Mouse (Mus musculus): ENCODE results near the gene Gm44511. TPM values are rescaled to one million over a fixed set of nuclear protein-coding genes. Genes with fewer than 3 reads are reported as not detected.
"Not testable (repeated sequence)": the region's sequence is repeated elsewhere in the genome, so short reads cannot be mapped to it uniquely, and the experiment has no call there.

Gene Gm44511
- total RNA-seq, 1 experiment = not detected

DNA sequence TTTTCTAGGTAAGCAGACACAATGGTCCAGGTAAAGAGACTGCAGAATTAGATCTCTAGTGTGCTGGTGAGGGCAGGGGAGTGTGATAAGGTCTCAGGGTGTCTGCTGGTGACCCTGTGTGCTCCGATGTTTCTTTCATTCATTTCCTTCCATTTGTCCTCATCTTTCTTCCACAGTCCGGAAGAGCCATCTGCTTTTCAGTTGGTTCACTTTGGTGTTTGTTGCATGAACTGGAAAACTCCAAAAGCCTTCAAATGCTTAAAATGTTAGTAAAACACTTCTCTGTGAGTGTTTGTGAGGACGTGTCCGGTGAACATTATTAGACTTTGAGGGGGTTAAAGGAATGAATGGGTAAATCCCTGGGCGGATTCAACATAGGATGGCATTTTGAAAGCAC, 65.0 kb downstream of the Gm44511 start:
- in situ Hi-C loops (cut with MboI; ENCODE audit: low sequenced_read_pairs in 2 of 2, unreplicated experiment in 2 of 2) = loop anchor here in 1 of 2 experiments (5.0 kb wide), 1 partner anchor 36 kb away; no protein-coding TSS in a partner anchor
- no peak for DNase-seq (ENCODE audit: low read depth, low spot score)
- H3K9ac ChIP-seq (ENCODE audit: insufficient read depth, low read depth, low read length, poor library complexity, severe bottlenecking) = 0 out of 2 replicates have a peak overlapping the region, but pooled peaks have one; percentile 79
- no peak overlapping the region for H3K27ac ChIP-seq (ENCODE audit: insufficient read depth, low read depth, low read length, poor library complexity, severe bottlenecking)
- no peaks in the 10 kb centered on the region for H3K36me3 ChIP-seq (ENCODE audit: control insufficient read depth, insufficient read depth, low read length, poor library complexity, severe bottlenecking)
- H3K4me1 ChIP-seq (ENCODE audit: control insufficient read depth in 2 of 2, insufficient read depth in 2 of 2, low read length in 2 of 2, poor library complexity in 1 of 2) = no peaks in the 10 kb centered on the region
- H3K4me3 ChIP-seq (ENCODE audit: insufficient read depth in 1 of 2, low read depth in 1 of 2, low read length in 2 of 2, poor library complexity in 1 of 2, severe bottlenecking in 1 of 2) = peak overlapping the region; percentile 77 to 87
- TF ChIP-seq ZNF384 (IDR thresholded peaks at IDR 0.05; ENCODE audit: low read depth, low read length) = no peak
- no peak for TF ChIP-seq HCFC1 (IDR thresholded peaks at IDR 0.05; ENCODE audit: borderline replicate concordance, insufficient read depth, low read length)
- no peak for TF ChIP-seq CHD2 (IDR thresholded peaks at IDR 0.05; ENCODE audit: low read depth, low read length)
- 0 out of 2 replicates have a peak, but pooled peaks cover 2% of the 10 kb centered on the region for H3K9me3 ChIP-seq (ENCODE audit: control insufficient read depth, insufficient read depth, low read depth, low read length)

DNA sequence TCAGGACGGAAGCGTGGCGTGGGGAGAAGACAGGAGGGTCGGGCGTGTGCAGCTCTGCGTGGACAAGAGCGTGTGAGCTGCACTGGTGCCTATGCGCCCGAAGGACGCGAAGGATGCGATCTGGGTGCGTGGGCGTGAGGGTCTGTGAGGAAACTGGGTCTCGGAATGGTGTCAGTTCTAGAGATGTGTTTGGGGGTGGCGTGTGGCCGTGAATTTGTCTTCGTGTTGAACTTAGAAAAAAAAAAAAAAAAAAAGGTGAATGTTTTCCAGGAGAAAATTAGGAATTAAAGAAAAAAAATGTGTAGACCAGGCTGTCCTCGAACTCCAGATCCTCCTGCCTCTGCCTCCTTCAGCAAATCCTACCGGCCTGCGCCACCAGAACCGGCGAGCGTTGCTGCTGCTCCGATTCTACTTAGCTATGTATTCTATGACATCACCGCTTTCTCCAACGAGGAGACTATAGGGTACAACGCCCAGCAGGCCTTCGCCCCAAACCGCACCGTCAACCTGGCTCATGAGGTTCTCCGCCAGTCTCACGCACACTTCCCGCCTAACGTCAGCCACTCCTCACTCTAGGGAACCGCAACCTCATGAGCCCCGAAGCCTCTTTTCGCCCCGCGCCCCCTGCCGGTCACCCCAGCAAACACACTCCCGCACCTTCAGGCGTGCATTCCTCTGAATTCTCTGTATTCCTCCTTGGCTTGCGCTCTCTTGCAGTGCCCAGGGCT, 65.5 kb downstream of the Gm44511 start:
- Histone ChIP-seq H3K27ac (ENCODE audit: insufficient read depth, low read depth, low read length, poor library complexity, severe bottlenecking) (peak overlapping the region; percentile 54; the same call in 1 of the 2 replicates), H3K9ac (ENCODE audit: insufficient read depth, low read depth, low read length, poor library complexity, severe bottlenecking) (peak overlapping the region; percentile 81), H3K4me3 (ENCODE audit: insufficient read depth in 1 of 2, low read depth in 1 of 2, low read length in 2 of 2, poor library complexity in 1 of 2, severe bottlenecking in 1 of 2) (peak overlapping the region; percentile 77 to 87)
- DNase-seq (ENCODE audit: low read depth, low spot score) = peak; percentile 56
- not testable (repeated sequence) for H3K9me3 ChIP-seq (ENCODE audit: control insufficient read depth, insufficient read depth, low read depth, low read length); H3K36me3 ChIP-seq (ENCODE audit: control insufficient read depth, insufficient read depth, low read length, poor library complexity, severe bottlenecking); H3K4me1 ChIP-seq (ENCODE audit: control insufficient read depth in 2 of 2, insufficient read depth in 2 of 2, low read length in 2 of 2, poor library complexity in 1 of 2)
- in situ Hi-C loops (cut with MboI; ENCODE audit: low sequenced_read_pairs in 2 of 2, unreplicated experiment in 2 of 2) = loop anchor here in 1 of 2 experiments (5.0 kb wide), 1 partner anchor 37 kb away; no protein-coding TSS in a partner anchor
- TF ChIP-seq MAFK (IDR thresholded peaks at IDR 0.05; ENCODE audit: insufficient read depth, low read depth, low read length) = peak; percentile 71
- TF ChIP-seq ZNF384 (IDR thresholded peaks at IDR 0.05; ENCODE audit: low read depth, low read length) = peak; percentile 83

DNA sequence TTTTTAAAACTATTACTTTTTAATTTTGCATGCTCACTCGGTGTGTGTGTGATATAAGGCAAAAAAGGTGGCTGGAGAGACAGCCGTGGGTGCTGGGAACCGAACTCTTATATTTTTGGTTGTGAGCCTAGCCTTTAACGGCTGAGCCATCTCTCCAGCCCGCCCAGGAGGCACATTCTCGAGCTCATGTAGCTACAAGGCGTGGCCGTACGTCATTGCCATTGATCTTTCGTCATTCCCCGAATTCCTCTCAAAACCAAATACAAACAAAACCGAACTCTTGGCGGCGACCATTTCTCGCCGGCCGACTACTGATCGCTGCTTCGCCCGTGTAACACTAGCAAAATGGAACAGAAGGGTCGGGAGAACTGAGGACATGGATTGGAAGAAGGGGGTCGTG, 66.1 kb downstream of the Gm44511 start:
- Histone ChIP-seq H3K4me3 (ENCODE audit: insufficient read depth in 1 of 2, low read depth in 1 of 2, low read length in 2 of 2, poor library complexity in 1 of 2, severe bottlenecking in 1 of 2) (peak overlapping the region; percentile 77 to 86), H3K9ac (ENCODE audit: insufficient read depth, low read depth, low read length, poor library complexity, severe bottlenecking) (peak overlapping the region; percentile 81), H3K27ac (ENCODE audit: insufficient read depth, low read depth, low read length, poor library complexity, severe bottlenecking) (peak overlapping the region; percentile 54; the same call in 1 of the 2 replicates)
- not testable (repeated sequence) for H3K4me1 ChIP-seq (ENCODE audit: control insufficient read depth in 2 of 2, insufficient read depth in 2 of 2, low read length in 2 of 2, poor library complexity in 1 of 2); H3K36me3 ChIP-seq (ENCODE audit: control insufficient read depth, insufficient read depth, low read length, poor library complexity, severe bottlenecking); H3K9me3 ChIP-seq (ENCODE audit: control insufficient read depth, insufficient read depth, low read depth, low read length)
- peak; percentile 85 for DNase-seq (ENCODE audit: low read depth, low spot score)
- peak; percentile 83 for TF ChIP-seq MAFK (IDR thresholded peaks at IDR 0.05; ENCODE audit: insufficient read depth, low read depth, low read length)
- in situ Hi-C loops (cut with MboI; ENCODE audit: low sequenced_read_pairs in 2 of 2, unreplicated experiment in 2 of 2) = loop anchor here in 1 of 2 experiments (5.0 kb wide), 1 partner anchor 37 kb away; no protein-coding TSS in a partner anchor

DNA sequence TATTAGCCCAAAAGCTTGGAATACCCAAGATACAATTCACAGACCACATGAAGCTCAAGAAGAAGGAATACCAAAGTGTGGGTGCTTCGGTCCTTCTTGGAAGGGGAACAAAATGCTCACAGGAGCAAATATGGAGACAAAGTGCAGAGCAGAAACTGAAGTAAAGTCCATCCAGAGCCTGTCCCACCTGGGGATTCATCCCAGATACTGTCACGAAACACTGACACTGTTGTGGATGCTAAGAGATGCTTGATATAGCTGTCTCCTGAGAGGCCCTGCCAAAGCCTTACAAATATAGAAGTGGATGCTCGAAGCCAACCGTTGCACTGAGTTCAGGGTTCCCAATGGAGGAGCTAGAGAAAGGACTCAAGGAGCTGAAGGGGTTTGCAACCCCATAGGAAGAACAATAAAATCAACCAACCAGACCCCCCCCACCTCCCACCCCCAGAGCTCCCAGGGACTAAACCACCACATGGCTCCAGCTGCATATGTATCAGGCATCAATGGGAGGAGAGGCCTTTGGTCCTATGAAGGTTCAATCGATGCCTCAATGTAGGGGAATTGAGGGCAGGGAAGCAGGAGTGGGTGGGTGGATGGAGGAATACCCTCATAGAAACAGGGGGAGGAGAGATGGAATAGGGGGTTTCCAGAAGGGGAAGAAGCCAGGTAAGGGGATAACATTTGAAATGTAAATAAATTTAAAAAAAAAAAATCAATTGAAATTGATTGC, 66.7 kb downstream of the Gm44511 start:
- H3K9ac ChIP-seq (ENCODE audit: insufficient read depth, low read depth, low read length, poor library complexity, severe bottlenecking) = no peak overlapping the region
- peak overlapping the region in 1 of 2 experiments; percentile 77; a peak in 2 of 4 replicates for H3K4me3 ChIP-seq (ENCODE audit: insufficient read depth in 1 of 2, low read depth in 1 of 2, low read length in 2 of 2, poor library complexity in 1 of 2, severe bottlenecking in 1 of 2)
- no peaks in the 10 kb centered on the region for H3K4me1 ChIP-seq (ENCODE audit: control insufficient read depth in 2 of 2, insufficient read depth in 2 of 2, low read length in 2 of 2, poor library complexity in 1 of 2)
- in situ Hi-C loops (cut with MboI; ENCODE audit: low sequenced_read_pairs in 2 of 2, unreplicated experiment in 2 of 2) = no loop called here
- no peaks in the 10 kb centered on the region for H3K36me3 ChIP-seq (ENCODE audit: control insufficient read depth, insufficient read depth, low read length, poor library complexity, severe bottlenecking)
- TF ChIP-seq ZC3H11A (IDR thresholded peaks at IDR 0.05; ENCODE audit: borderline replicate concordance, low read depth, low read length) (no peak), HCFC1 (IDR thresholded peaks at IDR 0.05; ENCODE audit: borderline replicate concordance, insufficient read depth, low read length) (no peak), ZNF384 (IDR thresholded peaks at IDR 0.05; ENCODE audit: low read depth, low read length) (no peak), MAFK (IDR thresholded peaks at IDR 0.05; ENCODE audit: insufficient read depth, low read depth, low read length) (no peak), CHD2 (IDR thresholded peaks at IDR 0.05; ENCODE audit: low read depth, low read length) (no peak)
- no peak for DNase-seq (ENCODE audit: low read depth, low spot score)
- H3K9me3 ChIP-seq (ENCODE audit: control insufficient read depth, insufficient read depth, low read depth, low read length) = 0 out of 2 replicates have a peak, but pooled peaks cover 2% of the 10 kb centered on the region
- H3K27ac ChIP-seq (ENCODE audit: insufficient read depth, low read depth, low read length, poor library complexity, severe bottlenecking) = no peak overlapping the region

DNA sequence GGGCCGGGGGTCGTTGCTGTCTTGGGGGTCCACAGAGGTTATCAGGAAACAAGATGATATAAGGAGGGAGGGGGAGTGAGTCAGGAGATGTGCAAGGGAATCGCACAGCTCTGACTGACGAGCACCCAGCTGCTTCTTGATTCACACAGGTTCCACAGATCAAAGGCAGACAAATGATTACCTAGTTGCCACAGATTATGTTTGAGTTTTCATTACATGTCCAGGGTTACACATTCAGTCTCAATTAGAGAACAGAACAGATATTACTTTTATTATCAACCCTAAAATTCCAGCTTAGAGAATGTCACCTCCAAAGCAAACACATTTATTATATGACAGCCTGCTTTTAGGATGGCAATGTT, 70.7 kb downstream of the Gm44511 start:
- in situ Hi-C loops (cut with MboI; ENCODE audit: low sequenced_read_pairs in 2 of 2, unreplicated experiment in 2 of 2); H3K9ac ChIP-seq (ENCODE audit: insufficient read depth, low read depth, low read length, poor library complexity, severe bottlenecking): not testable (repeated sequence)

DNA sequence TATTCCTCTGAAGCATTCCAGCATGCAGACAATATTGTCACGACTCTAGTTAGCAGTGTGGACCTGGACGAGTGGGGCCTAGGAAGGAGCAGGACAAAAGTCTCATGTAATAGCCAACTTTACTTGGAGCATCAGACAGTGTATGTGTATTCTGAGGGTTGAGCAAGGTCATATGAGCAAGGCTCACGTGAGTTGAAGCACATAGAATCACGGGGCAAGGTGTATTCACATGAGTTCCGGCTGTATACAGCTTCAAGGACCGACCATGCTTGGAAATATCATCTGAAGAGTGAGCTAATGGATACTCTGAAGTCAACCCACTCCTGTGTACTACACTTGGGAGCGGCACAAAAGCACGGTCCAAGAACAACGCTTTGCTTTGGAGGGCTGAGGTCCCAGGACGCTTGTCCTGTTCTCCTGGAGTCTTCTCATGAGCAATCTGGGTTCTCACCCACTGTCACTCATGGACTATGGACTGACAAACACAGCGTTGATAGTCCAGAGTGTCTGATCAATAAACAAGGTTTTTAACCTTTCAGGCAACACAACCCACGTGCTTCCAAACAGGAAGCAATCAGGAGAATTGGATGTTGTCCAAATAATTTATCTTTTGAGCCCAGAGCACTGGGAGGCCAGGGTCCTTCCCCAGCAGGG, 71.2 kb downstream of the Gm44511 start:
- H3K9me3 ChIP-seq (ENCODE audit: control insufficient read depth, insufficient read depth, low read depth, low read length); H3K4me1 ChIP-seq (ENCODE audit: control insufficient read depth in 2 of 2, insufficient read depth in 2 of 2, low read length in 2 of 2, poor library complexity in 1 of 2); H3K9ac ChIP-seq (ENCODE audit: insufficient read depth, low read depth, low read length, poor library complexity, severe bottlenecking); H3K36me3 ChIP-seq (ENCODE audit: control insufficient read depth, insufficient read depth, low read length, poor library complexity, severe bottlenecking); DNase-seq (ENCODE audit: low read depth, low spot score); in situ Hi-C loops (cut with MboI; ENCODE audit: low sequenced_read_pairs in 2 of 2, unreplicated experiment in 2 of 2); H3K4me3 ChIP-seq (ENCODE audit: insufficient read depth in 1 of 2, low read depth in 1 of 2, low read length in 2 of 2, poor library complexity in 1 of 2, severe bottlenecking in 1 of 2); H3K27ac ChIP-seq (ENCODE audit: insufficient read depth, low read depth, low read length, poor library complexity, severe bottlenecking): not testable (repeated sequence)

More for the DNA sequence above, 70.7 kb downstream of the Gm44511 start:
- not testable (repeated sequence) for H3K36me3 ChIP-seq (ENCODE audit: control insufficient read depth, insufficient read depth, low read length, poor library complexity, severe bottlenecking); H3K9me3 ChIP-seq (ENCODE audit: control insufficient read depth, insufficient read depth, low read depth, low read length); H3K4me3 ChIP-seq (ENCODE audit: insufficient read depth in 1 of 2, low read depth in 1 of 2, low read length in 2 of 2, poor library complexity in 1 of 2, severe bottlenecking in 1 of 2); H3K27ac ChIP-seq (ENCODE audit: insufficient read depth, low read depth, low read length, poor library complexity, severe bottlenecking); DNase-seq (ENCODE audit: low read depth, low spot score); H3K4me1 ChIP-seq (ENCODE audit: control insufficient read depth in 2 of 2, insufficient read depth in 2 of 2, low read length in 2 of 2, poor library complexity in 1 of 2)
